Mouse (Mus musculus): ENCODE measurements at regions not wholly inside any gene's neighbourhood (a gene's known extent, or its start where the extent isn't known, plus 50 kb on each side); places are given as distances from the start of the nearest gene placed in this dataset.

DNA sequence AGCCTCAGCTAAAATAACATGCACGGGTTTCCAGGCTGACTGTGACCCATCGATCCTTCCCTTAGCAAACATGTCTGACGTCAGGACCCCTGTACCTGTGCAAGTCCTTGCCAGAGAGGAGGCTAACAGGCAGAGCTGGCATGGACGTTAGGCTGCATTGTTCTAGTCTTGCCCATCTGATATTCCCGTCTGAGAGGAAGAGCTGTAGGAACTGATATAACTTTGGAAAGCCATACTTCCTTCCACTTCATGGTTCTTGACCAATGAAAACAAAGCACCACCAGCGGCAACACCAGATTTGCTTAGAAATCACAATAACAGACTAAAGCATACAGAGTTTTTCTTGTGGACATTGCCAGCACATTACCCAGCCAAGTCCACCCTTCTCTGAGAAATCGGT lies 470.1 kb upstream of the N6amt1 start:
- TF ChIP-seq CTCF (IDR thresholded peaks at IDR 0.05; ENCODE audit: borderline replicate concordance, insufficient read depth, low read depth, low read length) (no peak), POLR2A (IDR thresholded peaks at IDR 0.05; ENCODE audit: borderline replicate concordance, insufficient read depth, low read length) (no peak)
